Mouse (Mus musculus) neural tube, embryonic 13.5 days (tissue): ENCODE measurements around the gene St6galnac6. TPM values are rescaled to one million over a fixed set of nuclear protein-coding genes. Genes with fewer than 3 reads are reported as not detected.
A peak's percentile ranks its signal among the peaks of the same experiment; 100 is the strongest.

Experiments used
- ATAC-seq: fragments of 200-750 bp; cut with Nextera tagmentation; 2 replicates; pipeline ENCODE4 v1.8.0; 2017; ENCODE audit warnings: low read depth, mild to moderate bottlenecking, moderate TSS enrichment, moderate library complexity
- H3K27ac ChIP-seq: fragments of 300-500 bp; sonication (generic); replicated peaks from 2 replicates; pipeline ENCODE4 v1.5.1; 2015; ENCODE audit warnings: moderate library complexity, mild to moderate bottlenecking, inconsistent platforms
- H3K27me3 ChIP-seq: fragments of 300-500 bp; sonication (generic); 2 replicates; pipeline ENCODE4 v1.6.1; 2015; ENCODE audit warnings: mild to moderate bottlenecking, inconsistent platforms
- H3K36me3 ChIP-seq: fragments of 300-500 bp; sonication (generic); 2 replicates; pipeline ENCODE4 v1.6.1; 2015; ENCODE audit warnings: mild to moderate bottlenecking, inconsistent platforms
- H3K4me1 ChIP-seq: fragments of 300-500 bp; sonication (generic); replicated peaks from 2 replicates; pipeline ENCODE4 v1.6.1; 2015; ENCODE audit warnings: inconsistent platforms
- H3K4me2 ChIP-seq: fragments of 300-500 bp; sonication (generic); 2 replicates; pipeline ENCODE4 v1.6.1; 2015; ENCODE audit warnings: inconsistent platforms, mild to moderate bottlenecking, moderate library complexity
- H3K4me3 ChIP-seq: fragments of 300-500 bp; sonication (generic); 2 replicates; pipeline ENCODE4 v1.5.1; 2015; ENCODE audit warnings: mild to moderate bottlenecking, inconsistent platforms
- H3K9ac ChIP-seq: fragments of 300-500 bp; sonication (generic); 2 replicates; pipeline ENCODE4 v1.6.1; 2015; ENCODE audit warnings: moderate library complexity, mild to moderate bottlenecking, inconsistent platforms
- H3K9me3 ChIP-seq: fragments of 300-500 bp; sonication (generic); 2 replicates; pipeline ENCODE4 v1.6.1; 2016; ENCODE audit warnings: inconsistent platforms
- WGBS: fragments of 180-500 bp; shearing (Covaris S2); methylation state at CpG from one replicate; pipeline ENCODE4 v1.1.7; 2015; 5-methylcytosine and 5-hydroxymethylcytosine counted together
- polyA plus RNA-seq: library from polyadenylated mRNA; unstranded; fragments of >200 nt; fragmentation: Nextera tagmentation; extraction: Ambion mirVana; gene quantifications from 2 replicates; pipeline ENCODE4 v1.2.1, GENCODE M21; 2015

St6galnac6 gene
- polyA plus RNA-seq, 1 experiment from 2014 or later: 9.4 TPM

DNA sequence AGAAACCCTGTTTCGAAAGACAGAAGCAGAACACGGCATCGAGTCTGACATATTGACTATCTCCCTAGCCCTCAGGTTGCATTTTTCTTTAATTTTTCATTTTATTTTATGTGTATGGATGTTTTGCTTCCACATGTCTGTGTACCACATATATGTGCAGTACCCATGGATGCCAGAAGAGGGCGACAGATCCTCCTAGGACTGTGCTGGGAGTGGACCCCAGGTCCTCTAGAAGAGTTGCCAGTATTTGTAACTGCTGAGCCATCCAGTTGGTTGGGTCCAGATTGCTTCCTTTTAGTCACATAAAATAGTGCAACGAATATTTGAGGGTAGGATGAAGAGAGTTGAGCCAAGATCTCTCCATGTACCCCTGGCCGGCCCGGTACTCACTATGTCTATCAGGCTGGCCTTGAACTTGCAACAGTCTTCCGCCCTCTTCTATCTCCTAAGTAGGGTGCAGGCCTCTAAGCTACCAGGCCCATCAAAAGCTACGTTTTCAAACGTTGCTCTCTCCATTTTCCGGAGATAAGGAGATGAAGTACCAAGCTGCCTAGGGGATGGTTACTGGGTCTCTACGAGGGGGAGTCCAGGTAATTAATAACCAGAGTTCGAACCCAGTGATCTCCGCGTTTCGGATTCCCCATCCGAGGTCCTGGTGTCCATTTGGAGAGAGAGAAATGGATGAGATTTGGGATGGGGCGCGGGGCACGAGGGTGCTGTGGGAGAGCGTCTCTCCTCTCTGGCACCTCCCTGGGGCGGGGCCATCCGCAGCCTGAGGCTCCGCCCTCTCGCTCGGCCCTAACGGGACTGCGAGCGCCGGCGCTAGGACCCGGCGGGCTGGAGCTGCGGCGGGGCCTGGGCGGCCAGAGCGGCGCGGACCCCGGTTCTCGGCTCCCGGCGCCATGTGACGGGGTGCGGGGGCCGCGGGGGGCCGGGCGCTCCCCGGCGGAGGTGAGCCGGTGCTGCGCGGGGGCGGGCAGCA is 6.9 kb downstream of the St6galnac6 start:
- no peaks in the 10 kb centered on the region for H3K36me3 ChIP-seq
- H3K27ac ChIP-seq: no peak overlapping the region
- H3K4me1 ChIP-seq: peaks cover 39% of the 10 kb centered on the region
- peaks cover 9% of the 10 kb centered on the region; the same call in 1 of the 2 replicates for H3K27me3 ChIP-seq
- H3K9me3 ChIP-seq: no peaks in the 10 kb centered on the region
- ATAC-seq: peak; percentile 86
- peak overlapping the region; percentile 90 for H3K4me2 ChIP-seq
- 11% methylated on average over 55 of the region's 55 CpGs for WGBS
- H3K9ac ChIP-seq: peak overlapping the region; percentile 80
- H3K4me3 ChIP-seq: peak overlapping the region; percentile 71

DNA sequence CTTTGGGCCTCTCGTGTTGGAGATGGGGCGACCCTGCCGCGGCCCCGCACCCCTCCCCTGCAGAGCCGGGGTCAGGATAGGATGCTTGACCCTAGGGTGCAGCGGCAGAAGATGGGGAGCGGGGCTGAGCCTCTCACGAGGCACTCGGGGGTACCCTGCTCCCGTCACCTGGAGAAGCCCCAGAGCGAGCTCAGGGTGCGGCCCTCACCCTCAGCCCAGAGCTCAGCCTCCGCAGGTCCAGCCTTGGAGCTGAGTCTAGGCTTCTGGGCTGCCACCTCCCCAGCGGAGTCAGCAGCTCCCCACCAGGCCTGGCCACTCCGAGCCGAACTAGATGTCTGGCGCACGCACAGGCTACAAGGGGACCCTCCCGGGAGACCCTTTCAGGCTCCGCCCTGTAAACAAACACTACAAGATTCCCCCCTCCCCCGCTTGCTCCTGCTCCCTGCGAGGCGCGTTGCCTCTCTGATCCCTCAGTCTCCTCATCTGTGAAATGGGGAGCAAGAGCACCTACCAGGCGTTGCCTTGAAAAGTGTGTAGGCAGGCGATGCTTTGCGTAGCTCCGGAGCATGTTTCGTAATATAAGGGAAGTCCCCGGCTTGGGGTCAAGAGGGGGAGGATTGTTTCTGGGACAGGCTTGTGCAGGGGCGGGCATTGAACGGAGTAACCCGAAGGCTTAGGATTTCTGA is 7.9 kb downstream of the St6galnac6 start:
- no peaks in the 10 kb centered on the region for H3K9me3 ChIP-seq
- H3K9ac ChIP-seq: peak overlapping the region; percentile 80
- peaks cover 9% of the 10 kb centered on the region; the same call in 1 of the 2 replicates for H3K27me3 ChIP-seq
- peaks cover 39% of the 10 kb centered on the region for H3K4me1 ChIP-seq
- peak overlapping the region; percentile 71 for H3K4me3 ChIP-seq
- peak; percentile 64 for ATAC-seq
- 7% methylated on average over 34 of the region's 34 CpGs for WGBS
- peak overlapping the region; percentile 90 for H3K4me2 ChIP-seq
- 0 out of 2 replicates have a peak overlapping the region, but pooled peaks have one; percentile 18 for H3K27ac ChIP-seq
- no peaks in the 10 kb centered on the region for H3K36me3 ChIP-seq

DNA sequence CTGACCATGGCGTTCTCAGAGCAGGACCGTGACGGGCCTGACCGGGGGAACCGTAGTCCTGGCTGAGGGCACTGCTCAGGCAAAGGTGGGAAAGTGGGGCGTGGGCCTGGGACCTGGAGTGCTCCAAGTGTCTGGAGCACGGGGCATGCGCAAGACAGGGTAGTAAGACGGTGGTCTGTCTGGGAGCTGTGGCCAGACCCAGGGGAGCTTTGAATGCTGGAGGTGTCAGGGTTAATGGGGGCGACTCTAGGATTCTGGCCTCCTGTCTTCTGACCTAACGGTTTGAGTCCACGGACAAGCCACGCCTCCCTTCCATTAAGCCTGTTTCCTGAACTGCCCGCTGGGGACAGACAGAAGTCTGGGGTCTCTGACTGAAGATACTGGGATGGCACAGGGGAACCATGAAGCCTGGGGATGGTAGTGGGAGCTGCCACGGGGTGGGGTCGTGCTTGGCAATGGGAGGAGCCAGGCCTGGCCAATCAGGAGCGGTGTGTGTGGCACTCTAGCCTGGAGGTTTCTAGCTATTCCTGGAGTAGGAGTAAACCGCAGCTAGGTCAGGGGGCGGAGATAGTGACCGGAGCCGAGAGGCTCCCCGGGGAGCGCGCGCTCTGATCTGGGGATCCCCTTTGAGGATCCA is 8.8 kb downstream of the St6galnac6 start:
- 0 out of 2 replicates have a peak overlapping the region, but pooled peaks have one; percentile 28 for H3K27ac ChIP-seq
- peaks cover 2% of the 10 kb centered on the region; the same call in 1 of the 2 replicates for H3K36me3 ChIP-seq
- peak overlapping the region; percentile 71 for H3K4me3 ChIP-seq
- peak overlapping the region; percentile 90 for H3K4me2 ChIP-seq
- no peaks in the 10 kb centered on the region for H3K9me3 ChIP-seq
- peaks cover 35% of the 10 kb centered on the region for H3K4me1 ChIP-seq
- ATAC-seq: peak; percentile 44
- 9% methylated on average over 25 of the region's 25 CpGs for WGBS
- H3K27me3 ChIP-seq: peaks cover 9% of the 10 kb centered on the region; the same call in 1 of the 2 replicates
- peak overlapping the region; percentile 52 for H3K9ac ChIP-seq

- H3K4me2 ChIP-seq: peak overlapping the region; percentile 90
- no peaks in the 10 kb centered on the region for H3K9me3 ChIP-seq
- 37% methylated on average over 18 of the region's 18 CpGs for WGBS
- H3K36me3 ChIP-seq: peaks cover 8% of the 10 kb centered on the region; the same call in 1 of the 2 replicates
- H3K27me3 ChIP-seq: peaks cover 9% of the 10 kb centered on the region; the same call in 1 of the 2 replicates
- peak overlapping the region; percentile 52 for H3K9ac ChIP-seq
- ATAC-seq: no peak
- H3K4me3 ChIP-seq: peak overlapping the region; percentile 71
- peaks cover 35% of the 10 kb centered on the region for H3K4me1 ChIP-seq
- H3K27ac ChIP-seq: 0 out of 2 replicates have a peak overlapping the region, but pooled peaks have one; percentile 28
Observed at GRCm38 (mm10) chr2:32608778-32609435, 9.4 kb downstream of the St6galnac6 start.

DNA sequence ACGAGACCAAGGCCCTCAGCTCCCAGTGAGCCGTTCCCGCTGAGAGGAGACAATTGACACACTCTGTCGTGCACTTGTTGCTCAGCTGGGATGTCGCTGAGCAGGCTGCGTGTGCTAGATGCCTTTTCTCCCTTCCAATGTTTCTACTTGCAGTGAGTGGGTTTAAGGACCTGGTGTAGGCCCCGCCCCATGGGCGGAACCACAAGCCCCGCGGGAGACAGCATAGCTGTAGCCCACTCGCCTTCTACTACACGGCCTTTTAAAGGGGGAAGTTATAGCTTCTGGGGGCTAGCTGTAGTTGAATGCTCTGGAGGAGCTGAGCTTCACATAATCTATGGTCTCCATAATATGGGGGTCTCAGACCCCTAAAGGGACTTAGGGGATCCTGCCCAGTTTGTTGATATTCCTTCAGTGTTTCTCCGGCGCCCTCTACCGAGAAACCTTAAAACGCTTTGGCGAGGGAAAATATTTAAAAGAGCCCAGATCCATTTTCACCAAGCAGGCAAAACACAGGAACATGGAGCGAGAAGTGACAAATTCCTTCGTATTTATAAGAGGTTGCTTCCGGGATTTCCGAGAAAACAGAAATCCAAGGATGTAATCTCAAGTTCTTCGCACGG is 11.2 kb downstream of the St6galnac6 start:
- no peak for ATAC-seq
- Histone ChIP-seq H3K9ac (0 out of 2 replicates have a peak overlapping the region, but pooled peaks have one; percentile 18), H3K27ac (no peak overlapping the region), H3K9me3 (no peaks in the 10 kb centered on the region), H3K4me2 (peak overlapping the region; percentile 52), H3K27me3 (peaks cover 9% of the 10 kb centered on the region; the same call in 1 of the 2 replicates), H3K4me3 (peak overlapping the region; percentile 35), H3K36me3 (peaks cover 19% of the 10 kb centered on the region; the same call in 1 of the 2 replicates), H3K4me1 (peaks cover 35% of the 10 kb centered on the region)
- WGBS: 14% methylated on average over 23 of the region's 23 CpGs

DNA sequence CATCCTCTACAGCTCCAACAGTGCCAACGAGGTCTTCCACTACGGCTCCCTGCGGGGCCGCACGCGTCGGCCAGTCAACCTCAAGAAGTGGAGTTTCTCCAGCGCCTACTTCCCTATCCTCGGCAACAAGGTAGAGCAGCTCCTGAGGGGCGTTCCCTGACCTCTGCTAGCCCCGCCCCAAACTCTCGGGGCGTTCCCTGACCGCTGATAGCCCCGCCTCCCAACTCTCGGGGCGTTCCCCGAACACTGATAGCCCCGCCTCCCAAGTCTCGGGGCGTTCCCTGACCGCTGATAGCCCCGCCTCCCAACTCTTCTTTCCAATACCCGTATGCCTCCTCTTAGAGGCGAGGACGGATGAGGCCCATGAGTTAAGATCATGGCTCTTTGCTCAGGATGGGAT is 12.8 kb downstream of the St6galnac6 start:
- WGBS: 64% methylated on average over 26 of the region's 26 CpGs
- H3K36me3 ChIP-seq: peaks cover 24% of the 10 kb centered on the region; the same call in 1 of the 2 replicates
- H3K9ac ChIP-seq: no peak overlapping the region
- peaks cover 9% of the 10 kb centered on the region; the same call in 1 of the 2 replicates for H3K27me3 ChIP-seq
- no peak overlapping the region for H3K27ac ChIP-seq
- H3K9me3 ChIP-seq: no peaks in the 10 kb centered on the region
- peaks cover 28% of the 10 kb centered on the region for H3K4me1 ChIP-seq
- no peak overlapping the region for H3K4me3 ChIP-seq
- ATAC-seq: no peak
- H3K4me2 ChIP-seq: no peak overlapping the region

DNA sequence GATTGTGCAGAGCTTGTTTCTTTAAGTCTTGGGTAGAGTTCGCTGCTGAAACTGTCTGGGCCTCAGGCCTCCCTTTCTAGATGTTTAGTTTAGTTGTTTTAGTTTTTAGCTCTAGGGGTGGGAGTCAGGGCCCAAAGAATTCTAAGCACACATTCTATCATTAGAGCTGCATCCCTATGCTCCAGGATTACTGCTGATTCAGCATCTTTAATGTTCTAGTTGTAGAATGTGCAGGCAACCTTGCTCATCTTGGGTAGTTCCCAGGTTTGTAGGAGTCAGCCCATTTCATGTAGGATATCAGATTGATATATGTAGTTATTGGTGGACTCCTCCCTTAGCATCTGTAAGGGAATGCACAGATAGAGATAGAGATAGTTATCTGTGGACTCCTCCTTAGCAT is 17.6 kb downstream of the St6galnac6 start:
- Histone ChIP-seq H3K9me3 (no peaks in the 10 kb centered on the region), H3K4me1 (peaks cover 39% of the 10 kb centered on the region), H3K4me3 (no peak overlapping the region), H3K27me3 (no peaks in the 10 kb centered on the region), H3K4me2 (no peak overlapping the region), H3K36me3 (peaks cover 27% of the 10 kb centered on the region; the same call in 1 of the 2 replicates), H3K27ac (no peak overlapping the region), H3K9ac (no peak overlapping the region)
- ATAC-seq: no peak
- WGBS: 92% methylated on average over 1 of the region's 1 CpGs

DNA sequence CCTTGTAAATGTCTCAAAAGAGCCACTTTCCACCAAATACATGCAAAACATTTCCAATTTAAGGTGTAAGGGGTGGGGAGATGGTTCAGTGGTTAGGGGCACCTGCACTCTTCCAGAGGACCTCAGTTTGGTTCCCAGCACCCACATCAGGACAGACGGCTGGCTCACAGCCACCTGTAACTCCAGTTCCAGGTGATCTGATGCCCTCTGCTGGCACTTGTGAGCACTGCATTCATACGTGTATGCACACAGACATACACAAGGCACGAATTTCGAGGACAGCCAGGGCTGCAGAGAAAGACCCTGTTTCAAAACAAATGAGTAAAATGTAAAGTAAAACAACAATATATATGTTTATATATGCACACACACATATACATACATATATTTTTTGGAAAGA is 18.1 kb downstream of the St6galnac6 start:
- 95% methylated on average over 4 of the region's 4 CpGs for WGBS

DNA sequence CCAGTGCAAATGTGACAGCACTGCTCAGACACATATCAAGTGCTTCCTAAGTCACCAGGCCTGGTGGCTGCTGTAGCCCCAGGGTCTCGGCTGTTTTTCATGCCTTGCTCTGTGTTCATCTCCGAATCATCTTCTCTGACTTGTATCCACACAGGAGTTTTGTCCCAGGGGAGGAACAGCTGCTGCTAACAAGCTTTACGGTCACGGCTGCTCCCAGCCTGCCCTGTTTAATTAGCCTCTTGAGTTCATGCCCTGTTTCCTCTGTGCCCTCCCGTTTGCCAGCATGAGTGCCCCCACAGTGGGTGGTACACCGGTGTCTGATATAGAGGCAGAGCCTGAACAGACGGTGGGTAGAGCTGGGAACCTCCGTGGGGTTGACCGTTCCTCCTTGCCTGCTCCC is 18.5 kb downstream of the St6galnac6 start:
- H3K9me3 ChIP-seq: no peaks in the 10 kb centered on the region
- no peak overlapping the region for H3K4me2 ChIP-seq
- no peak overlapping the region for H3K4me3 ChIP-seq
- ATAC-seq: no peak
- H3K4me1 ChIP-seq: peaks cover 39% of the 10 kb centered on the region
- 47% methylated on average over 9 of the region's 9 CpGs for WGBS
- no peaks in the 10 kb centered on the region for H3K27me3 ChIP-seq
- no peak overlapping the region for H3K27ac ChIP-seq
- H3K9ac ChIP-seq: no peak overlapping the region
- H3K36me3 ChIP-seq: peaks cover 26% of the 10 kb centered on the region; the same call in 1 of the 2 replicates

More for the DNA sequence above, 18.1 kb downstream of the St6galnac6 start:
- Histone ChIP-seq H3K36me3 (peaks cover 27% of the 10 kb centered on the region; the same call in 1 of the 2 replicates), H3K4me3 (no peak overlapping the region), H3K9ac (no peak overlapping the region), H3K9me3 (no peaks in the 10 kb centered on the region), H3K4me1 (peaks cover 39% of the 10 kb centered on the region), H3K4me2 (no peak overlapping the region), H3K27me3 (no peaks in the 10 kb centered on the region), H3K27ac (no peak overlapping the region)
- ATAC-seq: no peak

DNA sequence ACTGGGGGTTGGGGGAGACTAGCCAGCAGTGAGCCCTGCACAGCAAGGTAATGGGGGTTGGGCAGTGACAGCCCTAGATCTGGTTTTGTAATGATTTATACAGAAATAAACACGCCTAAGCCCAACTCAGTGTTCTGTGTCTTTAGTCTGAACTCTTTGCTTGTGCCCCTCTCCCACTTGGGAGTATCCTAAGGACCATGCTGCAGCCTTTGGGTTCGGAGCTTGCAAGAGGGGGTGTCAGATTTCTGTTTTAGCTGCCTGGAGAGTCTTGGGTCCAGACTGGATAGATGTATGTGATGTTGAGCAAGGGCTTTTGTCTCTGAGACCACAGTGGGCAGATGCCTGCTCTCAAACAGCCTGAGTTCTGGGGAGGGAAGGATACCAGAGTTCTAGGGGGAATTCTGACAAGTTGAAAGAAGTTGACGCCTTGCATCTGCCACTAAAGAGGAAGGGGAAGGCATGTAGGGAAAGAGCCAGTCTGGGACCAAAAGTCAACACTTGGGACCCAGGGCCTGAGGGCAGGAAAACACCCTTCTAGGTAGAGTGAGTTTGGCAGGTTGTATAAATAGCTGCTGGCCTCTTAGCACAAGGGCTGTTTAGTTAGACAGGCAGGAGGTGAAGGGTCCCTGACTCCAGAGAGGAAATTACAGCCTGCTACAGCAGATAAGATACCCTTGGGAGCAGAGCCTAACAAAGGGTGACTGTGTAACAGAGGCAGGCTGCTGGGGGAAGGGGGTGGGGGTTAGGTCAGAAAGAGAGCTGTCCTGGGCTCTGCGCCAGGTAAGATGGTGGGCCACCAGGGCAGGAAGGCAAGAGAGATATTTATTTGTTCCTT is 21.4 kb downstream of the St6galnac6 start:
- no peak overlapping the region for H3K4me2 ChIP-seq
- 0 out of 2 replicates have a peak, but pooled peaks cover 8% of the 10 kb centered on the region for H3K36me3 ChIP-seq
- H3K27ac ChIP-seq: peak overlapping the region; percentile 73
- H3K9ac ChIP-seq: peak overlapping the region; percentile 38; the same call in 1 of the 2 replicates
- H3K4me3 ChIP-seq: no peak overlapping the region
- ATAC-seq: peak; percentile 25; the same call in 1 of the 2 replicates
- H3K27me3 ChIP-seq: no peaks in the 10 kb centered on the region
- 37% methylated on average over 4 of the region's 4 CpGs for WGBS
- no peaks in the 10 kb centered on the region for H3K9me3 ChIP-seq
- H3K4me1 ChIP-seq: peaks cover 54% of the 10 kb centered on the region
